Mouse (Mus musculus) erythroid progenitor cell, adult 5-6 weeks (primary cell): ENCODE data around the gene 1700001J03Rik. TPM values are rescaled to one million over a fixed set of nuclear protein-coding genes. Genes with fewer than 3 reads are reported as not detected.
"Not testable (repeated sequence)": the region's sequence is repeated elsewhere in the genome, so short reads cannot be mapped to it uniquely, and the experiment has no call there.

Source experiments
- ATAC-seq: replicated peaks from 2 replicates; pipeline ENCODE4 v1.8.0; 2016; ENCODE audit warnings: moderate number of reproducible peaks, mild to moderate bottlenecking, moderate TSS enrichment, inconsistent platforms; ENCODE audit not compliant: poor library complexity, low FRiP score, severe bottlenecking
- total RNA-seq, 2 experiments: library from RNA; stranded (forward) in 1 of 2; stranded (reverse) in 1 of 2; fragments of 150-400 nt in 1 of 2; fragments of 186-747, 209-891 nt in 1 of 2; gene quantifications; 2 replicates each; pipeline versions ENCODE4 v1.2.3 to v1.2.4; 2015 to 2017; ENCODE audit warnings: low replicate concordance in 2 of 2

Gene 1700001J03Rik
- total RNA-seq (2015; ENCODE audit: low replicate concordance) (not detected in 2 replicates), total RNA-seq (2017; ENCODE audit: low replicate concordance) (not detected in 2 replicates)

DNA sequence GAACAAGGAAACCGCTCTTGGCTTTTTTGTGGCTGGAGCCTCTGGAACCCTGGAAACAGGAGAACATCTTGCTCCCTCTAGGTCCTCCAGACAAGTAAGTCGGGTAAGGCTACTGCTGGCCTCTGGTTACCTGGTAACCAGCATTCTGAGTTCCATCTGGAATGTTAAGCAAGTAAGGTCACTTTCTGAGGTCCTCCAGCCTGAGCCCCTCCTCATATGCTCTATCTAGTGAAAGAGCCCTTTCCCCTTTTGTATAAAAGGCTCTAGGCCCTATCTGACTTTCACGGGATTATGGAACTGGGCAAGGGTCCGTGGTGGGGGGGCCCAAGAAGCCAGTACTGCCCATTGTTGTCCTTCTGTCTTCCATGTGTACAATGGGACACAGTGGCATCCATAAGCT, at the start of gene 1700001J03Rik:
TSS of gene 1700001J03Rik (minus strand) at position 101 of the 400 bp plus-strand sequence.
- ATAC-seq: not testable (repeated sequence)

GRCm38 (mm10) chr5:146234336-146234735, 49.2 kb upstream of the 1700001J03Rik start:
- no peak for ATAC-seq

GRCm38 (mm10) chr5:146232816-146233215, 47.7 kb upstream of the 1700001J03Rik start:
- no peak for ATAC-seq

GRCm38 (mm10) chr5:146232056-146232675, 47.1 kb upstream of the 1700001J03Rik start:
- ATAC-seq: no peak

DNA sequence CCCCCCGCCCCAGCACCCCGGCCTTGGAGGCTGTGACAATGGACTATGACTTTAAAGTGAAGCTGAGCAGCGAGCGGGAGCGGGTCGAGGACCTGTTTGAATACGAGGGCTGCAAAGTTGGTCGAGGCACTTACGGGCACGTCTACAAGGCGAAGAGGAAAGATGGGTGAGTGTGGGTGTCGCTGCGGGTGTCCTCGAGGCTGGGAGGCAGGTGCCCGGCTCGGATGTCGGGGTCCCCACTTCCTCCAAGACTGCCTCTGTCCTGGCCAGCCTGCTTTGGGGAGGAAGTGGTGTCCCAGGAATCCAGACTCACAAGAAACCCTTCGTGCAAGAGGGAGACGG, 46.5 kb upstream of the 1700001J03Rik start:
- ATAC-seq: 0 out of 2 replicates have a peak, but pooled peaks have one; percentile 25

DNA sequence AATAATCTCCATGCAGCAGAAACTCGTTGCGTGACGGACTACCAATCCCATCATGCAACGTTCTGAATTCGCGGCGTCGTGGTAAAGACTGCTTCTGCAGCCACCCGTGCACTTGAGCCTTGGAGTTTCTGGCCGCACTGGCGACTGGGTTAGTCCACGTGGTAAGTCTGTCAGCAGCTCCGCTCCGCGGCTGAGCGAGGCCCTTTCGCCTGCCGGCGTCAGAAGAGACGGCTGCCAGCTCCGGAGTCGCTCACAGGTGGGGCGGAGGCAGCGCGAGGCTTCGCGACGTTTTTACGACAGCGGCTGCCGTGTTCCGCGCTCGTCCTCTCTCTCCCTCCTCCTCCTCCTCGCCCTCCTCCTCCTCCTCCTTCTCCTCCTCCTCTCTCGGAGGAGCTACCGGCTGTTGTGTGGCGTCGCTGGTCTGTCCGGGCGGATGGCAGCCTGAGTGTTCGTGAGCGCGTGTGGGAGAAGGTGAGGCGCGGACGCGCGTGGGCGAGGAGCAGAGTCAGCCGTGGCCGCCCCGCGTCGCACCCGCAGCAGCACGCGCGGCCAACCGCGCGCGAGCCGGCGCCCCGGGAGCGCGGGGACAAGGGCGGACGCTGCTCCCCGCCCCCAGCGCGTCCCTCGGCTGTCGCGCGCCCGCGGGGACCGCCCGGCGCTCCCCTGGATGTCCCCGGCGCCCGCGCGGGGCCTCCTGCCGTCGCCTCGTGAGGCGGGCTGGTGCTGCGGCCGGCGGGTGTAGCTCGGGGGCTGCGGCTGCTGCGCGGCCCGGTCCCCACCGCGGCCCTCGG, 46.0 kb upstream of the 1700001J03Rik start, which contains the start of gene Cdk8:
TSS of gene Cdk8 (plus strand) at position 367 of the 791 bp plus-strand sequence.
- ATAC-seq: peak; percentile 87

DNA sequence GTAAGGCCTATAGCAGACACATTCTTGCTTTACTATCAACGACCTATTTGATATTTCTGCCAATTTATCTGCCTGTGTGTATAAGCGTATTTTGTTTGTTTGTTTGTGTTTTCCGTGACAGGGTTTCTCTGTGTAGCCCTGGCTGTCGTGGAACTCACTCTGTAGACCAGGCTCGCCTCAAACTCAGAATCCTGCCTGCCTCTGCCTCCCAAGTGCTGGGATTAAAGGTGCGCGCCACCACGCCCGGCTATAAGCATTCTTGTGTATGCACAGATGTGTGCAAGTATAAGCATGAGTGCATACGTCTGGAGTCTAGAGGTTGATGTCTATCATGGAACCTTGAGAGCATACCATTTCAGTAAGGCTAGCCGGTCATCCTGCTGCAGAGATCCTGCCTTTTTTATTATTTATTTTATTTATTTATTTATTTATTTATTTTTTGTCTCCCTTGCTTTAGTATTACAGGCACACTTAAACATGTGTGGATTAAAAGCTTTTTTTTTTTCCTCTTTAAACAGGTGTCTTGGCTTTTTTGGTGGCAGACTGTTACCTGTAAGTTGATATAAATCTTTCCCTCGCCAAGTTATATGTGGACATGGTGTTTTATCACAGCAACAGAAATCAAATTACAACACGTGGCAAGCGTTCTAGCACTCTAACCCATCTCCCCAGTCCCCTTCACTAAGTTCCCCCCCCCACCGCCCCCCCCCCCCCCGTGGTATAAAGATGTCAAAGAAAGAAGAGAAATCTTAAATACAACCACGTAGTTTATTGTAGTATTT, 45.0 kb upstream of the 1700001J03Rik start:
- ATAC-seq: no peak

DNA sequence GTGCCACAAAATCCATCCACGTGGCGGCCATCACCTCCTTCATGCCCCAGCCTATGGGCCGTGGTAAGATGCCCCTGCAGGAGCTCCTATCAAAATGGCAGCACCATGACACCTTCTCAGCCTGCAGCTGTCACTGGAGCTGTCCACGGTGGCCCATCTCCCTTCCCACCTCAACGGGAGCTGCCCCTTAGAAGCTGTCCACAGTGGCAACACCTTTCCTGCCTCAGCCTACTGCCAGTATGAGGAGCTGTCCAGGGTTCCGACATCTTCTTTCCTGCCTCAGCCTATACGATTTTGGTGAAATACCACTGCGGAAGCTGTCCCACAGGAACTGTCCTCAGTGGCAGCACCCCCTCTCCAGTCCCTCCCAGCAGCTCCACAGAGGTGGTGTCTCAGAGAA, 42.4 kb upstream of the 1700001J03Rik start:
- ATAC-seq: no peak

DNA sequence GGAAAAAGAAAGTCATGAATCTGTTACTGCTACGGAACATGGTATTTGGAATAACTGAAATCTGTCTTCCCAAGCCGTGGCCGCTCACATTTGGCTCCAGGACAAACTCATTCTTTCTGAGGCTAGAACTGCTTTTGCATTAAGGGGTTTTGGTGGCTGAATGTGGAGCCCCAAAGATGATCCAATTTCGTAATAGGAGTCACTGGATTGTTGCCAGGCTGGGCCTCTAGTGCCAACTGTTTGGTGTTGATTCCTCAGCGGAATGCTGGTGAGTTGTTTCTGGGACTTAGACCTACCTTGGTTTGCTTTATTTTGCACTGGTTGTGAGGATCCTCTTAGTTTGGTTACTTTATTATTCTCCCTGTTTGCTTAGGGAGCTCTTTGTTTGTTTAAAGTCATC, 38.7 kb upstream of the 1700001J03Rik start:
- no peak for ATAC-seq

DNA sequence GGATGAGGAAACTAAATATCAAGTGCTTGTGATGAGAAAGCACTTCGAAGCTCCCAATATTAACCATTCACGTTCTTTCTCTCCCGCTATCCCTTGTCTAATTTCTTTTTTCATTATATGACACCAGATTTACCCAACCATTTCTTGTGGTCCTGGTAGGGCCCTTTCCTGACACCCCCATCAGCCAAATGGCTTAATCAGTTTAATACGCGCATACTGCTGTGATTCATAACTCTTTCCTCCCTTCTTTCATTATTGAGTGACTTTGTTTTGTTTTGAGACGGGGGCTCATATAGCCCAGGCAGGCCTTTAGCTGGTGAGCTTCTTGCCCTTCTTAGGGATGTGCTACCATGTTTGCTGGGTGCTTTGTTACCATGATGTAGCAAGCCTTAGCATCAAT, 36.6 kb upstream of the 1700001J03Rik start:
- ATAC-seq: no peak

- ATAC-seq: peak; percentile 99
Measured at GRCm38 (mm10) chr5:146220879-146221714, 36.0 kb upstream of the 1700001J03Rik start, which contains the start of gene Rnf6. TSS of gene Rnf6 (minus strand) at chr5:146221555.

GRCm38 (mm10) chr5:146220501-146220878, 35.4 kb upstream of the 1700001J03Rik start:
- peak; percentile 84 for ATAC-seq

DNA sequence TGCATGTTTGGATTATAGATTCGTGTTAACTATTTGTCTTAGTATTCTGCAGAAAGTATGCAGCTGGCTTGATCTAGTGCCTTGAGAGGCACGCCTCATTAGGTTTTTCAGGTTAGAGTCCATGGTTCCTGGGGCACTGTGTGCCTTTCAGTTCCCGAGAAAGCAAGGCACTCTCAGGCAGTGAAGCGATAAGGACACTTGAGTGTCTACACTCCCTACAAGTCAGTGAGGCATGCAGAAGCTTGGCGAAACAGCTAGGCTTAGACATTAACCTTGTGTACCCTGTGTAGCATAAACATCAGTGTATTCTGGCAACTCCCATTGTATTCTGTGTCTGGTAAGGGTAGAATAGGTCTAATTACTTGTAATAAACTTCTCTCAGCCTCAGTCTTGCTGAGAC, 20.4 kb upstream of the 1700001J03Rik start:
- no peak for ATAC-seq

DNA sequence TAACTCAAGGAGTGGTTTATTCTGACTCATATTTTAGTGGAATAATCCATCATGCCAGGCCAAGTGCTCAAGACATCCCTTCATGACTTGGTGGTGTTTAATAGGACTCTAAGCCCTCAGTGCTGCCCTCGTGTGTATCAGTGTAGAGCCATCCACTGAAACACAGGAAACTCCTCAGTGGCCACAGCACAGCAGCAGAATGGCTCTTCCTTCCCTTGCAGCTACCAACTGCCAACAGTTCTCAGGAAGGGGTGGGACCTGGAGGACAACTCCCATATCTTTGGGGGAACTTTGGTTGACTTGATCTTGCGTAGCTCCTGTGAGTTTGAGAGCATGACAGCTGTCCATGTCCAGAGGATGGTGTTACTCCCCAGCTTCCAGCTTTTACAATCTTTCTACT, 18.8 kb upstream of the 1700001J03Rik start:
- no peak for ATAC-seq

- no peak for ATAC-seq
Measured at GRCm38 (mm10) chr5:146200580-146200979, 15.5 kb upstream of the 1700001J03Rik start.

GRCm38 (mm10) chr5:146199540-146199939, 14.4 kb upstream of the 1700001J03Rik start:
- no peak for ATAC-seq

- no peak for ATAC-seq
Measured at GRCm38 (mm10) chr5:146199073-146199472, 14.0 kb upstream of the 1700001J03Rik start.

GRCm38 (mm10) chr5:146193360-146193759, 8.3 kb upstream of the 1700001J03Rik start:
- no peak for ATAC-seq

DNA sequence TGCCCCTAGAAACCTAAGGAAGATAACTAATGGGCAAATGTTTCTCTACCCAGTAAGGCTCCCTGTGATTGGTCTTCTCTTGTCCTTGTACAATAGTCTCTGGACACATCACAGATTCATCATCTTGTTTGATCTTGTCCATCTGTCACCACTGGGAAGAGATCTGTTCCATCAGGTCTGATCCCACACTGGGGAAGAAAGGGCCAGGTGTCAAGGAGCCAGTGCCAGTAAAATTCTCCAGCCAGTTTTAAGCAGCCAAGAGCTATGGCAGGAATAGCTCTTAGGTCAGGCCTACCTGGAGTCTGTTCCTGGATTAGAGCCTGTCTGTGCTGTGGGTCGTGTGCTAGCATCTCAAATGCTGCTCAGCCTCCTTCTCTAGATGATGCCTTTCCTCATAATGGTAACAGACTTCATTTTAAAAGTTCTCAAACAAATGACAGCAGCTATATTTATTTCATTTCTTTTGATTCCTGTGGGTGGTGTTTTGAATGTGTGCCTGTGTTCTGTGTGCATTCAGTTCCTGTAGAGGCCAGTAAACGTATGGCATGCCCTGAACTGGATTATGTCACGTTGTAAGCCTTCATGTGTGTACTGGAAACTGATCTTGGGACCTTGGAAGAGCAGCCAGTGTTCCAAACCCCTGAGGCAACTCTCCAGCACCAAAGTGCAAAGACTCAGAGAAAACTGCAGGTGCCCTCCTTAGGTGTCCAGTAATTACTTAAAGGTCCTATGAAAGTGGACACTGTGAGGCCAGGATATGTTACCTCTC, 5.6 kb upstream of the 1700001J03Rik start:
- no peak for ATAC-seq
